Mouse (Mus musculus): ENCODE measurements at regions not wholly inside any gene's neighbourhood (a gene's known extent, or its start where the extent isn't known, plus 50 kb on each side); places are given as distances from the start of the nearest gene placed in this dataset.
A peak's percentile ranks its signal among the peaks of the same experiment; 100 is the strongest.

- intact Hi-C loops (cut with DNase I), result no loop called here
- DNase-seq, result no peak
Measured at GRCm38 (mm10) chr3:121902246-121902645, 50.1 kb upstream of the Arhgap29 start.

- DNase-seq, result no peak
- intact Hi-C loops (cut with DNase I), result no loop called here
Measured at GRCm38 (mm10) chr3:121900429-121900844, 51.9 kb upstream of the Arhgap29 start.

GRCm38 (mm10) chr3:121897821-121898574, 54.3 kb upstream of the Arhgap29 start:
- no peak for DNase-seq
- intact Hi-C loops (cut with DNase I), result no loop called here

- intact Hi-C loops (cut with DNase I), result no loop called here
- no peak for DNase-seq
Measured at GRCm38 (mm10) chr3:121893606-121894005, 58.7 kb upstream of the Arhgap29 start.

- intact Hi-C loops (cut with DNase I), result no loop called here
- no peak for DNase-seq
Measured at GRCm38 (mm10) chr3:121892675-121893074, 59.7 kb upstream of the Arhgap29 start.

- peak in 1 of 2 experiments; percentile 39 for DNase-seq
- intact Hi-C loops (cut with DNase I), result loop anchor here (2.0 kb wide), 2 partner anchors 23 to 63 kb away; no protein-coding TSS in a partner anchor
Measured at GRCm38 (mm10) chr3:121891338-121891737, 61.0 kb upstream of the Arhgap29 start.

GRCm38 (mm10) chr3:121890563-121890962, 61.8 kb upstream of the Arhgap29 start:
- peak; percentile 46 to 55 for DNase-seq
- intact Hi-C loops (cut with DNase I), result loop anchor here (2.0 kb wide), 2 partner anchors 24 to 64 kb away; no protein-coding TSS in a partner anchor

- no peak for DNase-seq
- intact Hi-C loops (cut with DNase I), result loop anchor here (5.0 kb wide), 2 partner anchors 115 to 580 kb away; no protein-coding TSS in a partner anchor
Measured at GRCm38 (mm10) chr3:121886870-121887605, 65.3 kb upstream of the Arhgap29 start.

- no peak for DNase-seq
- intact Hi-C loops (cut with DNase I), result loop anchor here (5.0 kb wide), 2 partner anchors 116 to 581 kb away; no protein-coding TSS in a partner anchor
Measured at GRCm38 (mm10) chr3:121886309-121886708, 66.0 kb upstream of the Arhgap29 start.

- DNase-seq, result no peak
- intact Hi-C loops (cut with DNase I), result loop anchor here (1.0 to 5.0 kb wide), 7 partner anchors 79 to 752 kb away; no protein-coding TSS in a partner anchor
Measured at GRCm38 (mm10) chr3:121885265-121886178, 66.8 kb upstream of the Arhgap29 start.

- intact Hi-C loops (cut with DNase I), result loop anchor here (1.0 to 5.0 kb wide), 9 partner anchors 80 to 753 kb away; partner anchors contain the start of gene Dnttip2
- DNase-seq, result peak; percentile 90 to 94
Measured at GRCm38 (mm10) chr3:121884328-121885248, 67.8 kb upstream of the Arhgap29 start.

GRCm38 (mm10) chr3:121880355-121880754, 65.3 kb upstream of the Abcd3 start:
- intact Hi-C loops (cut with DNase I), result loop anchor here (5.0 kb wide), 2 partner anchors 103 to 392 kb away; partner anchors contain the start of gene Dnttip2
- DNase-seq, result no peak

GRCm38 (mm10) chr3:121875072-121875471, 60.0 kb upstream of the Abcd3 start:
- no peak for DNase-seq
- intact Hi-C loops (cut with DNase I), result loop anchor here (10.0 kb wide), 1 partner anchor 330 kb away; no protein-coding TSS in a partner anchor

- intact Hi-C loops (cut with DNase I), result loop anchor here (10.0 kb wide), 1 partner anchor 330 kb away; no protein-coding TSS in a partner anchor
- DNase-seq, result no peak
Measured at GRCm38 (mm10) chr3:121874576-121874975, 59.5 kb upstream of the Abcd3 start.

GRCm38 (mm10) chr3:121873572-121873971, 58.5 kb upstream of the Abcd3 start:
- intact Hi-C loops (cut with DNase I), result loop anchor here (10.0 kb wide), 1 partner anchor 329 kb away; no protein-coding TSS in a partner anchor

GRCm38 (mm10) chr3:121872685-121873084, 57.6 kb upstream of the Abcd3 start:
- intact Hi-C loops (cut with DNase I), result loop anchor here (10.0 kb wide), 1 partner anchor 328 kb away; no protein-coding TSS in a partner anchor
- no peak for DNase-seq

More at GRCm38 (mm10) chr3:121873572-121873971, 58.5 kb upstream of the Abcd3 start:
- DNase-seq, result no peak

- intact Hi-C loops (cut with DNase I), result loop anchor here (10.0 kb wide), 1 partner anchor 327 kb away; no protein-coding TSS in a partner anchor
- DNase-seq, result no peak
Measured at GRCm38 (mm10) chr3:121871795-121872194, 56.7 kb upstream of the Abcd3 start.

GRCm38 (mm10) chr3:121870726-121871125, 55.6 kb upstream of the Abcd3 start:
- intact Hi-C loops (cut with DNase I), result loop anchor here (10.0 kb wide), 1 partner anchor 326 kb away; no protein-coding TSS in a partner anchor

GRCm38 (mm10) chr3:121869694-121870093, 54.6 kb upstream of the Abcd3 start:
- DNase-seq, result no peak
- intact Hi-C loops (cut with DNase I), result loop anchor here (10.0 kb wide), 1 partner anchor 325 kb away; no protein-coding TSS in a partner anchor

More at GRCm38 (mm10) chr3:121870726-121871125, 55.6 kb upstream of the Abcd3 start:
- no peak for DNase-seq
